Mouse (Mus musculus) E14TG2a.4 (cell line): Measurements from ENCODE around the gene Pcdh9.

Experiments used
- H3K27me3 ChIP-seq: 2 replicates; pipeline ENCODE4 v1.6.1; 2014; ENCODE audit warnings: low read length, control low read depth; ENCODE audit not compliant: insufficient read depth
- H3K36me3 ChIP-seq: 2 replicates; pipeline ENCODE4 v1.6.1; 2014; ENCODE audit warnings: low read length, control low read depth; ENCODE audit not compliant: insufficient read depth
- H3K4me1 ChIP-seq: replicated peaks from 2 replicates; pipeline ENCODE4 v1.6.1; 2014; ENCODE audit warnings: low read depth, low read length, control low read depth
- H3K4me3 ChIP-seq: replicated peaks from 2 replicates; pipeline ENCODE4 v1.5.1; 2014; ENCODE audit warnings: mild to moderate bottlenecking, low read length
- H3K9me3 ChIP-seq: 2 replicates; pipeline ENCODE4 v1.6.1; 2014; ENCODE audit warnings: low read length, control low read depth
- CTCF ChIP-seq: conservative IDR thresholded peaks from 2 replicates; pipeline ENCODE4 v1.5.1; 2014; ENCODE audit warnings: low read length
- NANOG ChIP-seq: IDR thresholded peaks from 2 replicates; pipeline ENCODE4 v1.6.1; 2014; ENCODE audit warnings: borderline replicate concordance, low read length, mixed read lengths
- POU5F1 ChIP-seq: IDR thresholded peaks from 2 replicates; pipeline ENCODE4 v1.6.1; 2014; ENCODE audit warnings: low read length, borderline replicate concordance

Pcdh9 gene

DNA sequence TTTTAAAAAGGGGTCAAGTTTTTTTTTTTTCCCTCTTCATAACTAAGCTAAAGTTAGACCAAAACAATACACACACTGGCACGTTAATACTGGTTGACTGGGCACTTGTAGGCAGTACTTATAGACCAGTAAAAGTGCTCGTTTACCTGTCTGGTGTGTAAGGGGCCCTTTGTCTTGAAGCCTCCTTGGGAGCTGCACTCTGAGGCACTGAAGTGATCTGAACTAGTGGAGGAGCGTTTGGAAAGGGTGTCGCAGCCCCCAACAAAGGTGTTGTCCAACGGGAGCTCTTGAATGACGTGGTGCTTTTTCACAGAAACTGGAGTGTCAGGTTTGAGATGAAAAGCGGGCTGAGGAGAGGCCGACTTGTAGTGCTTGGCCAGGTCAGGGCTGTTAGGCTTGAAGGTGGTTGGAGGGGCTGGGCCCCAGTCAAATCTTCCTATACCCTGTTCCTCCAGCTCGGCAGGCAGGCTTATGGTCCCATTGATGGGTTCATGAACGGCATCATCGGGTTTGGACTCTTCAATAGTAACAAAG lies 4.9 kb downstream of the Pcdh9 start:
- no peak for TF ChIP-seq POU5F1
- no peak for TF ChIP-seq NANOG
- Histone ChIP-seq H3K9me3 (no peaks in the 10 kb centered on the region), H3K4me3 (no peak overlapping the region), H3K4me1 (peaks cover 6% of the 10 kb centered on the region), H3K27me3 (peaks cover 37% of the 10 kb centered on the region), H3K36me3 (no peaks in the 10 kb centered on the region)

DNA sequence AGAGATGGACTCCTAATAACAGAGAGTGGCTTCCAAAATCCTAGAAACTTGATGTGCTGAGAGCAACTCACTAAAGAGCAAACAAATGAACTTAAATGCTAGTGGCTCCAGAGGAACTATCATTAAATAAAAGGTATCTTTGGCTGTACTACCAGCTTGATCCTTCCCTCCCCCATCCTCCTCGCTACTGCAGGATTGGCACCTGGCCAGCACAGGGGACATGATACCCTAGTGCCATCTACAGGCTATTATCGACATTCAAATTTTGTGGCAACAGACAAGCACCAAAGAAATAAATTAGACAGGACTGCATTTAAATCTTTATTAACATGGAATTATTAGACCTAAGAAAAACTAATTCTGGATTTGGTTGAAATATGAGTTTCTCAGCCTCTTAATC lies 6.0 kb downstream of the Pcdh9 start:
- TF ChIP-seq CTCF (peak; percentile 14; the same call in 1 of the 2 replicates), POU5F1 (no peak)

DNA sequence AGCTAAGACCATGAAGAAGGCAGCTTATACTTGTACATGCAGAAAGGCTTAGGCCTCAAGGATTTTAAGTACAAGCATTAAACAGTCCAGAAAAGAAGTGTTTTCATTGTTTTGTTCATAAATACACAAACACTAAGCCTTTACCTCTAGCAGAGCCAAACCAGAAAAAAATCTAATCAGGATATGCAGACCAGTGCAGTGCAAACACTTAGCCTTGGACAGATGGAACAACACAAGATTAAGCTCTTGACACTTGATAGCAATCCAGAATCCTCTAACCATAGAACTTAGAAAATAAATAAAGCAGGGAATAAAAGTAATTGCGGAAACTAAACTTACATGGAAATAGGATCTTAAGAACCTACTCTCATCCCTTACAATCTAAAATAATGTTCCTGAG lies 10.4 kb downstream of the Pcdh9 start:
- TF ChIP-seq NANOG (no peak), POU5F1 (no peak), CTCF (no peak)
- Histone ChIP-seq H3K27me3 (no peaks in the 10 kb centered on the region), H3K4me3 (no peak overlapping the region), H3K9me3 (no peaks in the 10 kb centered on the region), H3K36me3 (no peaks in the 10 kb centered on the region), H3K4me1 (no peaks in the 10 kb centered on the region)

More for the DNA sequence above, 6.0 kb downstream of the Pcdh9 start:
- Histone ChIP-seq H3K4me3 (no peak overlapping the region), H3K4me1 (no peaks in the 10 kb centered on the region), H3K36me3 (no peaks in the 10 kb centered on the region), H3K9me3 (no peaks in the 10 kb centered on the region), H3K27me3 (peaks cover 26% of the 10 kb centered on the region)

DNA sequence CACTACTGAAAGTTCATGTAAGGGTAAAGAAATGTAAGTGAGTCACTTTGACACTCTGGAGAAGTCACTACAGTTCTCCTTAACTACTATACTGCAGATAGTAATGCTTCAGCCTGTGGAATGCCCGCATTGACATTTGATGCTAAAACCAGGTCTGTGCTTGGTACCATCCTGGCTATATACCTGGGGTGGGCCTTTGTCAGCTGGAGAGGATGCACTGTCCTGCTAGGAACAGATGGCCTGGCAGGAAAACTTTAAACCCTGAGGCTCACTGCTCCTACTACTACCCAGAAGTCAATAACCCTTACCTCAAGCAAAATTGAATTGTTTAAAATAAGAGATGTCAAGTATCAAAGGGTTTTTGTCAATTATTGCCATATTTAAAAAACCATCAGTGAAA lies 14.5 kb downstream of the Pcdh9 start:
- Histone ChIP-seq H3K27me3 (no peaks in the 10 kb centered on the region), H3K9me3 (no peaks in the 10 kb centered on the region)

DNA sequence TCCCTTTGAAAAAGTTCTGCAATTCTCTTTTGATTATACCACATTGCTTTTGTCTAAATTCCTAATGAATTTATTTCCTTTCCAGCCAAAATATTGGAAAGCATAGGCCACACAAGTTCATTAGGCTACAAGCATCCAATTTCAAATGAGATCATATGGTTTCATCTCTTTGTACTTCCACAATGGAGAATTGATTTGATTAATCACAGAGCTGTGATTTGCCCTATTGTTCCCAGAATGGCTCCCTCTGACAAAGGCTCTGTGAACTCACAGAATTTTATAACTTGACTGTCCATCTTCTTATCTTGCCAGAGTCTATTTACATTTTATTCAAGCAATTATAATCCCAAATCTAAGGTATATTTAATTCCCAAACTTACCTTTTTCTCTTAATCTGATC lies 22.3 kb downstream of the Pcdh9 start:
- no peak overlapping the region for H3K4me3 ChIP-seq
- TF ChIP-seq NANOG, result no peak
- TF ChIP-seq POU5F1, result no peak
- no peak for TF ChIP-seq CTCF
- H3K36me3 ChIP-seq, result no peaks in the 10 kb centered on the region

More for the DNA sequence above, 14.5 kb downstream of the Pcdh9 start:
- Histone ChIP-seq H3K4me3 (no peak overlapping the region), H3K36me3 (no peaks in the 10 kb centered on the region), H3K4me1 (no peaks in the 10 kb centered on the region)
- TF ChIP-seq POU5F1, result no peak

DNA sequence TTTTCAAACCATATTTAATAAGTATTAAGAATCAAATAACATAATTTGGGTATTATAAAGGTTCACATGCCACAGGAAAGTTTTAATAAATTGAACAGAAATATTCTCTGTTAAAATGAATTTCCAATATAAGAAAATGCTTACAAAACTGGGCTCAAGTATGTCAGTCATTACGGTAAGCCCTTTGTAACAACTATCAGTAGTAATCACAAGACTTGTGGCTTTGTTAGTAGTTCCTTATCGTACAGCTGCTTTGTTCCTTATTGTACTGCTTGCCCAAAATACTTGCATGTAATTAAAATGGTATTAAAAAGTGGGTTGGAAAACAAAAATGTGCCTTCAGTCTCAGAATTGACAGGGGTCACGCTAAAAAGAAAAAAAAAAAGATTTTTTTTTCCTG lies 32.4 kb downstream of the Pcdh9 start:
- H3K27me3 ChIP-seq, result no peaks in the 10 kb centered on the region
- no peaks in the 10 kb centered on the region for H3K4me1 ChIP-seq
- H3K36me3 ChIP-seq, result no peaks in the 10 kb centered on the region
- TF ChIP-seq NANOG (no peak), CTCF (no peak), POU5F1 (no peak)
- no peaks in the 10 kb centered on the region for H3K9me3 ChIP-seq
- no peak overlapping the region for H3K4me3 ChIP-seq

More for the DNA sequence above, 22.3 kb downstream of the Pcdh9 start:
- no peaks in the 10 kb centered on the region for H3K27me3 ChIP-seq
- no peaks in the 10 kb centered on the region for H3K4me1 ChIP-seq
- H3K9me3 ChIP-seq, result no peaks in the 10 kb centered on the region

DNA sequence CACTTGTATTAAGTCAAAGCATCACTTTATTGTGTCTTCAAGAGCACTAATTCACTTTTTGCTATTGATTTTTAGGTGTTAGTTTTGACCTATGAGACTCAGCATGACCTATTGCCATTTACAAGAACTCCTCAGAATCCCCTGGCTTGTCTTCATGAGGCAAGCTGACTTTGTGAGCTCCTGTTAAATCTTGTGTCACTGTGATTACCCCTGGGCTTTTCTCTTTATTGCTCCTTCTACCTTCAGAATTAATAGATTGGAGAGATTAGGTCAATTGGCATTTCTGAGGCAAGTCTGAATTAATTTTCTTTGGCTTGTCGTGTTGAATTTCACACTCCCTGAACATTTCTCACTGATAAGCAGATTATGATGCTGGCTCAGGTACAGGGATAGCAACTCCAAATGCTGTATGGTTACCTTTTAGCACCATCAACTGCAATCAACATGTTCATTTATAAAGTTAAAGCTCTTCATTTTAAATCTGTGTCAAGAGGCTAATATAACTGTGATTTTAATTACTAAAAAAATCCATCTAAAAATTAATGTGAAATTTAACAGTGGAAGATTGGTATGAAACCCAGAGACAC lies 44.3 kb downstream of the Pcdh9 start:
- H3K4me1 ChIP-seq, result no peaks in the 10 kb centered on the region
- no peak overlapping the region for H3K4me3 ChIP-seq
- no peaks in the 10 kb centered on the region for H3K27me3 ChIP-seq
- no peaks in the 10 kb centered on the region for H3K36me3 ChIP-seq
- no peaks in the 10 kb centered on the region for H3K9me3 ChIP-seq
- TF ChIP-seq CTCF (no peak), NANOG (no peak), POU5F1 (no peak)

DNA sequence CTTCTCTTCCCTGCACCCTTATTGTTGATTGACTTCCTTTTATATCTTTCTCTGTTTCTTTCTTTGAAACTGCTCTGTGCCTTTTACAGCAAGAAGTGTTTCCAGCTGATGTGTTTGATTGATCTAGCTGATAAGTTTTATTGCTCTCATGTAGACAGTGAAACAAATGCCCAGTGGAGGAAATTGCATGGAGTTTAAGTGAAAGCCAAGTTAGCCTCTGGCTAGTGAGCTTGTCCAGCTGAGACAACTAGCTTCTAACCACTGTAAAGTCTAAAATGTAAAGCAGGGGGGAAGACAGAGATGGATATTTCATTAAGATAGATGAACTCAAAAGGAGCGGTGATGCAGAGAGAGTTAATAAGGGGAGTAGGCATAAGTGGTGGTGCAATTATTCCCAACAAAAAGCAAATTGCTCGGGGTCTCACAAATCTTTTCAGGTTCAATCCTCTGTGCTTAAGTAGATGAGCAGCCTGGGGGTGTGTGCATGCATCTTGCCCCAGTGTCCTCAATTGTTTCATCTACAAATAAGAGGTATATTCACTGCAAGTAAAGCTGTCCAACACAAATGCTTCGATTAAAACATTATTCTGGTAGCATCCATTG lies 47.7 kb downstream of the Pcdh9 start:
- Histone ChIP-seq H3K4me3 (no peak overlapping the region), H3K27me3 (no peaks in the 10 kb centered on the region), H3K4me1 (no peaks in the 10 kb centered on the region), H3K9me3 (no peaks in the 10 kb centered on the region), H3K36me3 (no peaks in the 10 kb centered on the region)
- TF ChIP-seq NANOG (no peak), POU5F1 (no peak), CTCF (no peak)

DNA sequence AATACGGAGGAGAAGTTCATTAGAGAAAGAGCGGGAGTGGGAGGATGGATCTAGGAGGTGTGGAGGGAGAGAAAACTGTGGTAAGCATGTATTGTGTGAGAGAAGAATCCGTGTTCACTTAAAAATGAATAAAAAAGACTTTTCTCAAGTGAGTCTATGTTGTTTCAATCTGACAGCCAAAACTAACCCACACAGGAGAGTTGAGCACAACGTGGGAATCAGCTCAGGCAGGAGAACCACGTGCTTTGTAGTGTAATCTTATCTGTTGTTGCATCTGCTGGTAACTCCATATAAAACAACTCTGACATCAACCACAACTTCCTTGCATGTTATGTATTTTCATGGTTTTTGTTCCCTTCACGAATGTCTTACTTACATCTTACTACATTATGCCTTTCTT lies 58.0 kb downstream of the Pcdh9 start:
- Histone ChIP-seq H3K36me3 (no peaks in the 10 kb centered on the region), H3K27me3 (no peaks in the 10 kb centered on the region), H3K9me3 (no peaks in the 10 kb centered on the region), H3K4me1 (no peaks in the 10 kb centered on the region), H3K4me3 (no peak overlapping the region)
- TF ChIP-seq POU5F1 (no peak), CTCF (no peak), NANOG (no peak)
